9 mouse cellular contexts compared by ENCODE assay signal in the genomic region with DNA sequence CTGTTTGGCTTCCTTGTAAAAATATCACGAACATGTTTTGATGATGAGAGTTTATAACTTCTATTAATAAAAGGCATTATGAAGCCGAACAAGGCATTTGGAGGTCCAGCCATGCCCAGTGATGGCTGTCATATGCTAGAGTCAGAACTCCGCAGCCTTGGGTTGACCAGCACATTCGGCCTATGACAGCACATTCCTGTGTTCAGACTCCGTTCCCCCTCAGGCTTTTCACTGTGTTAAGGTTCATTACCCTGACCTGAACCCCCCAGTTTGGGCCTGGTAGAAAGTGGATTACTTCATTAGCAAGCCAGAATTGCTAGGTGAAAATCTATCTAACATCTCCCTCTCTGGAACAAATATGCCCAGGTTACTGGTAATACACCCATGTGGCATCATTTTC.
"Had no signal": no experiment of that assay in that cellular context is flagged by ENCODE, and none has a peak within 500 bp of the region (broad histone marks: within the 10 kb centered on the region; RNA-seq: fewer than 3 reads in every experiment).

No protein-coding gene starts in this region.

- H3K27ac ChIP-seq: limb, embryonic 13.5 days; liver, embryonic 14.5 days; midbrain, embryonic 12.5 days; stomach, embryonic 15.5 days had no signal

- H3K4me2 ChIP-seq: limb, embryonic 13.5 days; midbrain, embryonic 12.5 days; stomach, embryonic 15.5 days had no signal

- H3K27me3 ChIP-seq: midbrain, embryonic 12.5 days; stomach, embryonic 15.5 days had no signal

- DNase-seq: left cerebral cortex, postnatal 4 days; lung, adult 18-20 months; right cerebral cortex, postnatal 14 days; thymus, postnatal 4 days had no signal

- H3K9me3 ChIP-seq: limb, embryonic 13.5 days; midbrain, embryonic 12.5 days; stomach, embryonic 15.5 days had no signal

- ATAC-seq: intestine, embryonic 16.5 days had no signal

- H3K36me3 ChIP-seq: limb, embryonic 13.5 days; midbrain, embryonic 12.5 days; stomach, embryonic 15.5 days had no signal

- H3K9ac ChIP-seq: limb, embryonic 13.5 days; liver, embryonic 14.5 days; midbrain, embryonic 12.5 days; stomach, embryonic 15.5 days had no signal

- H3K4me1 ChIP-seq: midbrain, embryonic 12.5 days; stomach, embryonic 15.5 days had no signal

- H3K4me3 ChIP-seq: limb, embryonic 13.5 days; midbrain, embryonic 12.5 days; stomach, embryonic 15.5 days had no signal
